Mouse (Mus musculus): ENCODE data around the gene Zfp976. TPM values are rescaled to one million over a fixed set of nuclear protein-coding genes. Genes with fewer than 3 reads are reported as not detected.

The Zfp976 gene
- polyA plus RNA-seq (2021; fragmentation: Nextera tagmentation), result 0.63 and 0.70 TPM in 2 replicates
- long read RNA-seq, experiment 1, partial matches to known transcripts, result 0 of 2 reads
- long read RNA-seq, experiment 1, other reads (novel, unspliced or antisense), result 1 of 2 reads
- long read RNA-seq, experiment 2, result 0 reads

DNA sequence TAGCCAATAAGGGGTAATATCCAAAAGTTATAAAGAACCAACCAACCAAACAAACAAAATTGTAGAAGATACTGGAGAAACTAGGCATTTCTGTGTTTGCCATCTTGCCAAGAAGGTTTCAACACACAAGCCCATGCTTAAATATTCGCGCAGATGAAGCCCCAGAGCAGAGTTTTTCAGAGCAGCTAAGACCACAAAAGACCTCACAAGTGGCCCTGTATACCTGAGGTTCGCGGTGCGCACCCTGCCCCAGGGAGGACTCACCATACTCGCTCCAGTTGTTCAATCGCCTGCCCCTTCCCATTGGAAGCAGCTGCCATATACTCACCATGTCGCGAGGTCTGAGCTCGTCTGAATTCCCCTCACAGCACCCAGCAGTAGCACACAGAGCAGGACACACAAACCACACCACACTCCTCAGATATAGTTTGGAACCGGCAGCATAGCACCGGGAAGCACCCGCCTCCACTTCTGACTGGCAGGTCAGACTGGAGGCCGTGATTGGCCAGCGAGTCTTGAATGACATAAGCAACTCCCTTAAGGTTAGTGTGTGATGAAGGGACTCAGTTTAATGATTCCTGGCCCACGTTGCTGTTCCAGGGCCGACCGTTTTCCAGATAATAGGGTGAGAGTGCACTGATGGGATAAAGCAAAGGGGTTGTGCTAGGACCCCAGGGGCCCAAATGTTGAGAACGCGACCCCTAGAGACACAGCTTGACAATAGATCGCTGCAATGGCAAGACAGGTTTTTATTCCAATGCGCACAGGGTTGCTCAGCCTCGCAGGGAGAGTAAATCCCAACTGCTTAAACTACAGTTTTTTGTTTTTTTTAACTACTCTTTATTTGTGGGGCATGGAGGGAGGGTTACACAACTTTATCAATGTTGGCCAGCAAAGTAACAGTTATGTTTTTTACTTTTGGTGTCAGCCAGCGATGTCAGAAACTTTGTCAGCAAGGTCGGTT is at the start of gene Zfp976:
Zfp976 (minus strand) TSS at position 437 of the 964 bp plus-strand sequence.

DNA sequence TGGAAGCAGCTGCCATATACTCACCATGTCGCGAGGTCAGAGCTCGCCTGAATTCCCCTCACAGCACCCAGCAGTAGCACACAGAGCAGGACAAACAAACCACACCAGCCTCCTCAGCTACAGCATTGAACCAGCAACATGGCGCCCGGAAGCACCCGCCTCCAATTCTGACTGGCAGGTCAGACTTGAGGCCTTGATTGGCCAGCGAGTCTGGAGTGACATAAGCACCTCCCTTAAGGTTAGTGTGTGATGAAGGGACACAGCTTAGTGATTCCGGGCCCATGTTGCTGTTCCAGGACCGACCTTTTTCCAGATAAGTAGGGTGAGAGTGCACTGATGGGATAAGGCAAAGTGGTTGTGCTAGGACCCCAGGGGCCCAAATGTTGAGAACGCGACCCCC is 50.0 kb downstream of the Zfp976 start, which contains the start of gene Zfp977:
Zfp977 (minus strand) TSS at position 135 of the 400 bp plus-strand sequence.

DNA sequence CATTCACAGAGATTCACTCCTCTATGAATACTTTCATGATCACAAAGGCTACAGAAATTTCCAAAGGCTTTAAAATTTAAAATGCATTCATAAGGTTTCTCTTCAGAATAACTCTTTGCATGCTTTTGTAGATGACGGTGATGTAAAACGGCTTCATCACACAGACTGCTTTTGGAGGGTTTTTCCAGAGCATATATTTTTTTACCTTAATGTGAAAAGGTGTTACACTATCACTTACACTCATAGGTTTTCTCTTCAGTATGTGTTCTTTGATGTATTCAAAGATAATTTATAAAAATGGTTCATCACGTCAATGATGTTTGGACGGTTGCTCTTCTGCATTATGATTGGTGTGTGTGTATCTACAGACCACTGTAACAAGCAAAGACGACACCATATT is 63.9 kb downstream of the Zfp976 start, which contains the start of gene Gm21028:
Gm21028 (minus strand) TSS at position 101 of the 400 bp plus-strand sequence.

Small RNA genes within 50 kb of the gene (microRNA-seq; reads per million reads assigned to microRNA genes)
- not detected for gene Gm24938

Other genes with a start within 250 kb of the Zfp976 start
- gene 4933421I07Rik, start 194.5 kb downstream of the Zfp976 start, polyA plus RNA-seq (2021; fragmentation: Nextera tagmentation), result not detected in 2 replicates
- 5.4 and 6.3 TPM in 2 replicates for gene Zfp141, start 136.8 kb downstream of the Zfp976 start, polyA plus RNA-seq (2021; fragmentation: Nextera tagmentation)
- gene Gm21028, start 64.0 kb downstream of the Zfp976 start, polyA plus RNA-seq (2021; fragmentation: Nextera tagmentation), result not detected in 2 replicates
- gene Zfp977, start 50.0 kb downstream of the Zfp976 start, polyA plus RNA-seq (2021; fragmentation: Nextera tagmentation), result 0.63 and 0.94 TPM in 2 replicates
- gene Zfp975, start 50.2 kb upstream of the Zfp976 start, polyA plus RNA-seq (2021; fragmentation: Nextera tagmentation), result 2.5 and 2.7 TPM in 2 replicates
- not detected in 2 replicates for gene Gm17067, start 84.4 kb upstream of the Zfp976 start, polyA plus RNA-seq (2021; fragmentation: Nextera tagmentation)
- not detected in 2 replicates for gene Vmn2r62, start 150.9 kb upstream of the Zfp976 start, polyA plus RNA-seq (2021; fragmentation: Nextera tagmentation)
- gene Gm2381, start 224.6 kb upstream of the Zfp976 start, polyA plus RNA-seq (2021; fragmentation: Nextera tagmentation), result not detected in 2 replicates

Measured in layer of hippocampus, adult 6 months (tissue).